Mouse (Mus musculus): Measurements from ENCODE around the gene Runx2. TPM values are rescaled to one million over a fixed set of nuclear protein-coding genes. Genes with fewer than 3 reads are reported as not detected.

The Runx2 gene
- polyA plus RNA-seq, 1 experiment = 9.8 TPM

- 80% methylated on average over 2 of the region's 2 CpGs for WGBS
- TF ChIP-seq CTCF (IDR thresholded peaks at IDR 0.05; ENCODE audit: extremely low read depth, insufficient read length, insufficient replicate concordance, low read depth, low read length) = no peak
- TF ChIP-seq POLR2A (IDR thresholded peaks at IDR 0.05; ENCODE audit: low read depth, low read length) = no peak
These were observed 31.5 kb downstream of the Runx2 start for GRCm38 (mm10) chr17:44783143-44783542.

GRCm38 (mm10) chr17:44782366-44782765 is 32.2 kb downstream of the Runx2 start:
- TF ChIP-seq CTCF (IDR thresholded peaks at IDR 0.05; ENCODE audit: extremely low read depth, insufficient read length, insufficient replicate concordance, low read depth, low read length) = no peak
- TF ChIP-seq POLR2A (IDR thresholded peaks at IDR 0.05; ENCODE audit: low read depth, low read length) = no peak
- Histone ChIP-seq H3K36me3 (ENCODE audit: control insufficient read depth, insufficient read depth, low read length) (no peaks in the 10 kb centered on the region), H3K27ac (ENCODE audit: insufficient read depth, low read depth, low read length) (no peak overlapping the region), H3K4me1 (ENCODE audit: control insufficient read depth, insufficient read depth, insufficient read length, low read length) (no peaks in the 10 kb centered on the region), H3K27me3 (ENCODE audit: control insufficient read depth, insufficient read depth, low read length) (no peaks in the 10 kb centered on the region), H3K4me3 (ENCODE audit: low read depth, low read length) (no peak overlapping the region)
- 92% methylated on average over 4 of the region's 4 CpGs for WGBS

More at GRCm38 (mm10) chr17:44783143-44783542, 31.5 kb downstream of the Runx2 start:
- Histone ChIP-seq H3K27ac (ENCODE audit: insufficient read depth, low read depth, low read length) (no peak overlapping the region), H3K4me1 (ENCODE audit: control insufficient read depth, insufficient read depth, insufficient read length, low read length) (no peaks in the 10 kb centered on the region), H3K27me3 (ENCODE audit: control insufficient read depth, insufficient read depth, low read length) (no peaks in the 10 kb centered on the region), H3K36me3 (ENCODE audit: control insufficient read depth, insufficient read depth, low read length) (no peaks in the 10 kb centered on the region), H3K4me3 (ENCODE audit: low read depth, low read length) (no peak overlapping the region)

DNA sequence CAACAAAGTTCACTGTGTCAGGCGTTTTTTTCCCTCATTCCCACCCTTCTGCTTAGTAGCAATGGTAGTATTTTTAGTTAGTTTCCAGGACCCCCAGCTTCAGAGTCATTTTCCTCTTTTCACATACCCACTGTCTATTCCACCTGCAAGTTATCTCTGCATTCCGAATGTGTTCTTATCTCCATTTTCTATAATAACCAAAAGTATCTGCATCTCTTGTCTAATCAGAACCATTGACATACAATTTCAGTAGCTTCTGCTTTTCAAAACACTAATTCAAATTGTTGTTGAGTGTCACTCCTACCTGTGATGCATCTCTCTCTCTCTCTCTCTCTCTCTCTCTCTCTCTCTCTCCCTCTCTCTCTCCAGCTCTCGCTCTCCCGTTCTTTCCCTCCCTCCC is 34.2 kb downstream of the Runx2 start:
- TF ChIP-seq POLR2A (IDR thresholded peaks at IDR 0.05; ENCODE audit: low read depth, low read length) (no peak), CTCF (IDR thresholded peaks at IDR 0.05; ENCODE audit: extremely low read depth, insufficient read length, insufficient replicate concordance, low read depth, low read length) (no peak)

DNA sequence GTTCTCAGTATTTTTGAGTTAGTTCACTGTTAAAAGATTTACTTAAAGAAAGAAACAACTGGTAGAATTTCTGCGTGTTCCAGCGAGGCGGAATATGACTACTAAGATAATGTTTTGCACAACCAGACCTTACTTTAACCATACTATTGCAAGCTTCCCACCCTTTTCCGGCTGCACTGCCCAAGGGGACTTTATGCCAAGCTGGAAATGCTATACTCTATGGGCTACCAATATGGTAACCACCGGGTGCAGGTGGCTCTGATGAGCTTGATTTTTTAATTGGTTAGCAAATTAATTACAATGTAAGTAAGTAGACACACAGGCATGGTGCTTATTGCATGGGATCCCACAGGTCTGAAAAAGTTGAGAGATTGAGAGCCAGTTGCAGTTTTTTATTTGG is 36.5 kb downstream of the Runx2 start:
- TF ChIP-seq CTCF (IDR thresholded peaks at IDR 0.05; ENCODE audit: extremely low read depth, insufficient read length, insufficient replicate concordance, low read depth, low read length) = no peak
- TF ChIP-seq POLR2A (IDR thresholded peaks at IDR 0.05; ENCODE audit: low read depth, low read length) = no peak
- Histone ChIP-seq H3K27ac (ENCODE audit: insufficient read depth, low read depth, low read length) (no peak overlapping the region), H3K27me3 (ENCODE audit: control insufficient read depth, insufficient read depth, low read length) (no peaks in the 10 kb centered on the region), H3K4me1 (ENCODE audit: control insufficient read depth, insufficient read depth, insufficient read length, low read length) (no peaks in the 10 kb centered on the region), H3K4me3 (ENCODE audit: low read depth, low read length) (no peak overlapping the region), H3K36me3 (ENCODE audit: control insufficient read depth, insufficient read depth, low read length) (no peaks in the 10 kb centered on the region)
- 63% methylated on average over 5 of the region's 5 CpGs for WGBS

More for the DNA sequence above, 34.2 kb downstream of the Runx2 start:
- H3K4me3 ChIP-seq (ENCODE audit: low read depth, low read length) = no peak overlapping the region
- no peaks in the 10 kb centered on the region for H3K27me3 ChIP-seq (ENCODE audit: control insufficient read depth, insufficient read depth, low read length)
- no peaks in the 10 kb centered on the region for H3K4me1 ChIP-seq (ENCODE audit: control insufficient read depth, insufficient read depth, insufficient read length, low read length)
- WGBS = 67% methylated on average over 4 of the region's 4 CpGs
- H3K27ac ChIP-seq (ENCODE audit: insufficient read depth, low read depth, low read length) = no peak overlapping the region
- no peaks in the 10 kb centered on the region for H3K36me3 ChIP-seq (ENCODE audit: control insufficient read depth, insufficient read depth, low read length)

DNA sequence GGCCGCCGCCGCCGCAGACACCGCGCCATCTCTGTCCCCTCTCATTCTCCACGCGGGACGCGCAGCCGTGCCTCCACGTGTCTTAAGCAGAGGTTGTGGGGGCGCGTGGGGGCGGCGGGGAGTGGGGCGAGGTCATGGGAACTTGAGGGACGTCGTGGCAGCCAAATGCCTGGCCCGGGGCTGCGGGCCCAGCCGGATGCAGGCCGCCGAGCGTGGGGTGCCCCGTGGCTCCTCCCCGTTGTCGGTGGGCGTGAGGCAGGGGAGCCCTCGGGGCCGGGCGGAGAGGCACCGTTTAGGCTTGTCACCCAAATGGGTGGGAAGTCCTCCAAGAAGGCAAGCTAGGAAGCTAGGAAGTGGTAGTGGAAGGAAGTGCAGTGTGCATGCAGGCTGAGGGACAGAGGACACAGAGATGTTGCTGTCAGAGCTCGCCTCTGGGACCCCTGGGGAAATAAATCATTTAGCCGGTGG is 37.2 kb downstream of the Runx2 start:
- H3K27ac ChIP-seq (ENCODE audit: insufficient read depth, low read depth, low read length) = no peak overlapping the region
- H3K27me3 ChIP-seq (ENCODE audit: control insufficient read depth, insufficient read depth, low read length) = no peaks in the 10 kb centered on the region
- H3K4me1 ChIP-seq (ENCODE audit: control insufficient read depth, insufficient read depth, insufficient read length, low read length) = no peaks in the 10 kb centered on the region
- H3K4me3 ChIP-seq (ENCODE audit: low read depth, low read length) = peak overlapping the region; percentile 82
- WGBS = 0% methylated on average over 35 of the region's 35 CpGs
- no peaks in the 10 kb centered on the region for H3K36me3 ChIP-seq (ENCODE audit: control insufficient read depth, insufficient read depth, low read length)
- TF ChIP-seq CTCF (IDR thresholded peaks at IDR 0.05; ENCODE audit: extremely low read depth, insufficient read length, insufficient replicate concordance, low read depth, low read length) (no peak), POLR2A (IDR thresholded peaks at IDR 0.05; ENCODE audit: low read depth, low read length) (no peak)

DNA sequence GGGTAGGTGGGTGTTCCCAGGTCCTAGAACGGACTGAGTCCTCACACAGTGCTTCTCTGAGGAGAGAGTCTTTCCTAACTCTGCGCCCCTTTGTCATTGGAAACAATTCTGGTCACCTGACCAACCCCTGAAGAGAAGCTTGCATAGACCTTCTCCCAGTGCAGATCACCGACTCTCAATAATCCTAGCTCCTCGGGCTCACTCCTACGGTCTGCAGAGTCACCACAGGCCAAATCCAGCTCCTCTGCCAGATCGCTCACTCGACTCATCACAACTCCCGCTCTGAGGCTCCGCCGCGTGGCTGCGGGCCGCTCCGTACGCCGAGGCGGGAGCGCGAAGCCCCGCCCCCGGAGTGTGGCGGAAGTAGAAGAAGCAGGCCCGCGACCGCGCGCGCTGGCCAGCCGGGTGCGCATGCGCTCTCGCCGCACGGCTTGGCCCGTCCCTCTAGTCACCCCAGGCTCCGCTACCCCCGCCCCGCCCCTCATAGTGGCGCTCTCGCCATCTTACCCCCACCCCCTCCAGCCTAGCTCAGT is 37.8 kb downstream of the Runx2 start, which contains the start of gene Supt3:
Gene Supt3, plus strand, starts transcription at position 415 of the 533 bp plus-strand sequence.
- WGBS = under 1% methylated on average over 40 of the region's 40 CpGs
- Histone ChIP-seq H3K27me3 (ENCODE audit: control insufficient read depth, insufficient read depth, low read length) (no peaks in the 10 kb centered on the region), H3K27ac (ENCODE audit: insufficient read depth, low read depth, low read length) (peak within 1 kb of the TSS; percentile 60; the same call in 1 of the 2 replicates), H3K4me3 (ENCODE audit: low read depth, low read length) (peak within 1 kb of the TSS; percentile 82), H3K4me1 (ENCODE audit: control insufficient read depth, insufficient read depth, insufficient read length, low read length) (no peaks in the 10 kb centered on the region), H3K36me3 (ENCODE audit: control insufficient read depth, insufficient read depth, low read length) (no peaks in the 10 kb centered on the region)
- TF ChIP-seq POLR2A (IDR thresholded peaks at IDR 0.05; ENCODE audit: low read depth, low read length) (peak; percentile 49), CTCF (IDR thresholded peaks at IDR 0.05; ENCODE audit: extremely low read depth, insufficient read length, insufficient replicate concordance, low read depth, low read length) (no peak)

DNA sequence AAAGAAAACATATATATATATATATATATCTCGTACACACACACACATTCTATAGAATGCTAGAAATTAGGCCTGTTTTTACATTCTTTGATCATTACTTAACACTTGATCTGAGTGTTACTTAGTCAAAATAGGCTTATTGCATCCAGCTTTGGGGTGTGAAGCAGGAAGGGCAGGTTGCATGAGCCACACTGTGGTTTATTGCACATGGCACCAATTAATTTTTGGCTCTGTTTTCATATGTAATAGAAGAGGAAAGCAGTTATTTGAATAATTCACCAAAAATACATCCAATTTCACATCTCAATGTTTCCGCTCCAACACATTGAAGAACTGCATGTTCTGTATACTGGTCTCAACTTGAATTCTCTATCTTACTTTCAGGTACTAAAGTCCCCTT is 42.0 kb downstream of the Runx2 start:
- TF ChIP-seq CTCF (IDR thresholded peaks at IDR 0.05; ENCODE audit: extremely low read depth, insufficient read length, insufficient replicate concordance, low read depth, low read length) (no peak), POLR2A (IDR thresholded peaks at IDR 0.05; ENCODE audit: low read depth, low read length) (no peak)
- no peaks in the 10 kb centered on the region for H3K27me3 ChIP-seq (ENCODE audit: control insufficient read depth, insufficient read depth, low read length)

More for the DNA sequence above, 42.0 kb downstream of the Runx2 start:
- Histone ChIP-seq H3K27ac (ENCODE audit: insufficient read depth, low read depth, low read length) (no peak overlapping the region), H3K36me3 (ENCODE audit: control insufficient read depth, insufficient read depth, low read length) (no peaks in the 10 kb centered on the region), H3K4me1 (ENCODE audit: control insufficient read depth, insufficient read depth, insufficient read length, low read length) (no peaks in the 10 kb centered on the region), H3K4me3 (ENCODE audit: low read depth, low read length) (no peak overlapping the region)
- WGBS = 93% methylated on average over 2 of the region's 2 CpGs
